Mouse (Mus musculus) neural tube, embryonic 11.5 days (tissue): ENCODE results near the gene Hormad2. TPM values are rescaled to one million over a fixed set of nuclear protein-coding genes. Genes with fewer than 3 reads are reported as not detected.

Experiments used
- ATAC-seq: fragments of 200-750 bp; cut with Nextera tagmentation; 2 replicates; pipeline ENCODE4 v1.8.0; 2017; ENCODE audit warnings: moderate number of reproducible peaks, mild to moderate bottlenecking, moderate TSS enrichment, moderate library complexity; ENCODE audit not compliant: insufficient read depth, low FRiP score, low TSS enrichment
- DNase-seq: peaks from one replicate; pipeline ENCODE4 v3.0.0-alpha.2; 2015; ENCODE audit warnings: low spot score
- H3K27ac ChIP-seq: fragments of 300-500 bp; sonication (generic); 2 replicates; pipeline ENCODE4 v1.5.1; 2014; ENCODE audit warnings: low read depth, mild to moderate bottlenecking, low read length
- H3K27me3 ChIP-seq: fragments of 300-500 bp; sonication (generic); 2 replicates; pipeline ENCODE4 v1.6.1; 2014; ENCODE audit warnings: mild to moderate bottlenecking, low read length, mixed read lengths; ENCODE audit not compliant: control insufficient read depth, insufficient read depth
- H3K36me3 ChIP-seq: fragments of 300-500 bp; sonication (generic); 2 replicates; pipeline ENCODE4 v1.6.1; 2014; ENCODE audit warnings: mild to moderate bottlenecking, low read length, moderate library complexity, mixed read lengths; ENCODE audit not compliant: control insufficient read depth, insufficient read depth
- H3K4me1 ChIP-seq: fragments of 300-500 bp; sonication (generic); 2 replicates; pipeline ENCODE4 v1.6.1; 2014; ENCODE audit warnings: low read length, mixed read lengths; ENCODE audit not compliant: control insufficient read depth, insufficient read depth
- H3K4me2 ChIP-seq: fragments of 300-500 bp; sonication (generic); 2 replicates; pipeline ENCODE4 v1.6.1; 2014; ENCODE audit warnings: low read depth, mild to moderate bottlenecking, moderate library complexity
- H3K4me3 ChIP-seq: fragments of 300-500 bp; sonication (generic); 2 replicates; pipeline ENCODE4 v1.5.1; 2014; ENCODE audit warnings: low read depth, low read length
- H3K9ac ChIP-seq: fragments of 300-500 bp; sonication (generic); 2 replicates; pipeline ENCODE4 v1.6.1; 2014; ENCODE audit warnings: mild to moderate bottlenecking, low read length
- H3K9me3 ChIP-seq: fragments of 300-500 bp; sonication (generic); 2 replicates; pipeline ENCODE4 v1.6.1; 2016; ENCODE audit warnings: low read length; ENCODE audit not compliant: control insufficient read depth
- WGBS: fragments of 180-500 bp; shearing (Covaris S2); extraction: QIAGEN DNeasy Blood & Tissue Kit; methylation state at CpG from one replicate; pipeline ENCODE4 v1.1.7; 2014; 5-methylcytosine and 5-hydroxymethylcytosine counted together
- polyA plus RNA-seq: library from polyadenylated mRNA; unstranded; fragments of >200 nt; fragmentation: Nextera tagmentation; extraction: Ambion mirVana; gene quantifications from 2 replicates; pipeline ENCODE4 v1.2.1, GENCODE M21; 2014

Gene Hormad2
- polyA plus RNA-seq, 1 experiment from 2014 or later: 0.12 TPM

DNA sequence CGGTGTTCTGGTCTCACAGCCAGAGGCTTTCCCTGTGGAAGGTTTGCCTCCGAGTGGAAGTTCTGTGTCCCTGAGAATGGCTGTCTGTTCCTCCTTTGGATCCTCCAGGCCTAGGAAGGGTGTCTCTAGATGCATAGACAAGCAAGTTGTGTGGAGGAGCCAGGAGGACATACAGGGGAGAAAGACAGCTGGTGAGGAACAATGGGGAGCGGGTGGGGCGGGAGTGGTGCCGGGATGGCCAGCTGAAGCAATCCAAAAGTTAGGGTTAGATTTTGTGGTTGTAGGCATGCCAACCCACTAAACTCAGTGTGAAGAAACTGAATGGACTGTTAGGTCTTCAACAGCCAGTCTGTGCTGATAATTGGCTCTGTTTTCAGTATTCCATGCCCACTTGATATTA lies 30.8 kb upstream of the Hormad2 start:
- Histone ChIP-seq H3K9ac (no peak overlapping the region), H3K9me3 (no peaks in the 10 kb centered on the region), H3K4me1 (peaks cover 7% of the 10 kb centered on the region; the same call in 1 of the 2 replicates), H3K27me3 (no peaks in the 10 kb centered on the region), H3K4me2 (no peak overlapping the region), H3K36me3 (no peaks in the 10 kb centered on the region), H3K4me3 (no peak overlapping the region), H3K27ac (no peak overlapping the region)
- DNase-seq (no peak), ATAC-seq (no peak)
- 74% methylated on average over 5 of the region's 5 CpGs for WGBS

DNA sequence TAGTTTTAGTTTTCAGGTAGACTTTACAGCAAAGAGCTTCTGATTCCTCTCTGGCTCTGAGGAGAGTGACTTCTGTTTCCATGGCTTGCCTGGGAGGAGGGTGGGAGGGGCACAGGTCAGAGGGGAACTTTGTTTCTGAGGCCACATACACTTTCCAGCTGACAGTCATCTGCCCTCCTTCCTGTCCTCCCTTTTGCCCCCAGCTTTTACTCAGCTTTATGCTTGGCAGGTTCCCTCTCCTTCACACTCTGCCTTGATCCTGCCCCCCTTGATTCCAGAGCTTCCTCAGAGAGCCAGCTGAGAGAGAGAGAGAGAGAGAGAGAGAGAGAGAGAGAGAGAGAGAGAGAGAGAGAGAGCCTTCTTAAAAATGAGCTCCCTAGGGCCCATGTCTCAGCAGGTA lies 30.3 kb upstream of the Hormad2 start:
- H3K4me3 ChIP-seq: no peak overlapping the region
- no peaks in the 10 kb centered on the region for H3K36me3 ChIP-seq
- no peaks in the 10 kb centered on the region for H3K27me3 ChIP-seq
- no peak overlapping the region for H3K27ac ChIP-seq
- H3K9ac ChIP-seq: no peak overlapping the region
- H3K4me1 ChIP-seq: peaks cover 7% of the 10 kb centered on the region; the same call in 1 of the 2 replicates
- no peak overlapping the region for H3K4me2 ChIP-seq
- H3K9me3 ChIP-seq: no peaks in the 10 kb centered on the region
- ATAC-seq (no peak), DNase-seq (no peak)

DNA sequence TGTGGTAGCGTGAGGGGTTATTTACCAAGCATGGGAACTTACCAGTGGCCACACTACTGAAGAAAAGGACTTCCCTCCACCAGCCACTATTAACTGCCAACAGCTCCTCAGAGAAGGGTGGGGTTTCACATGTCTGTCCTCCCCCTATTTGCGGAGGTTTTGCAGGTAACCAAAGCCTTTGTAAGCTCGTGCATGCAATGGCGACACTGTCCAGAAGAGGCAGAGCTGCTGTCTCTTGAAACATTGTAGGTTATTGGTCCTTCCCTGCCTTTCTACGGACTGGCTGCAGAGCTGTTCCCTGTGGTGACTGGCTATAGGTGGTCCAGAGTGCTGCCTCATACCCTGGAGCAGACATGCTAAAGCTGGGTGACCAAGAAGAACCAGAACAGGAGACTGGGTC lies 28.2 kb upstream of the Hormad2 start:
- no peak overlapping the region for H3K27ac ChIP-seq
- H3K27me3 ChIP-seq: no peaks in the 10 kb centered on the region
- ATAC-seq (no peak), DNase-seq (no peak)
- H3K4me1 ChIP-seq: peaks cover 7% of the 10 kb centered on the region; the same call in 1 of the 2 replicates
- H3K9me3 ChIP-seq: no peaks in the 10 kb centered on the region
- no peaks in the 10 kb centered on the region for H3K36me3 ChIP-seq
- WGBS: 61% methylated on average over 5 of the region's 5 CpGs
- no peak overlapping the region for H3K4me3 ChIP-seq
- no peak overlapping the region for H3K4me2 ChIP-seq
- H3K9ac ChIP-seq: no peak overlapping the region

DNA sequence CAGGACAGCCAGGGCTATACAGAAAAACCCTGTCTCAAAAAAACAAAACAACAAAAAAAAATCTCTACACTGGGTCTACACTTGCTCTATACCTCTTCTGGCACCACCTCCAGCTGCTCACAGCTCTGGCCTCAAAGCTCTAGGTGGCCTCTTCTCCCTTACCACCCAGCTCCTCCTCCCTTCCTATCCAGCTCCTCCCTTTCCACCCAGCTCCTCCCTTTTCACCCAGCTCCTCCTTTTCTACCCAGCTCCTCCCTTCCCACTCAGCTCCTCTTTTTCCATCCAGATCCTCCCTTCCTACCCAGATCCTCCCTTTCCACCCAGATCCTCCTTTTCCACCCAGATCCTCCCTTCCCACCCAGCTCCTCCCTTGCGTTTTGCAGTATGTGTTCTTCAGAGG lies 26.5 kb upstream of the Hormad2 start:
- ATAC-seq (no peak), DNase-seq (no peak)
- no peaks in the 10 kb centered on the region for H3K27me3 ChIP-seq
- H3K4me3 ChIP-seq: no peak overlapping the region
- no peaks in the 10 kb centered on the region for H3K9me3 ChIP-seq
- H3K4me1 ChIP-seq: peaks cover 2% of the 10 kb centered on the region; the same call in 1 of the 2 replicates
- WGBS: 94% methylated on average over 1 of the region's 1 CpGs
- no peaks in the 10 kb centered on the region for H3K36me3 ChIP-seq
- no peak overlapping the region for H3K4me2 ChIP-seq
- H3K27ac ChIP-seq: no peak overlapping the region
- no peak overlapping the region for H3K9ac ChIP-seq

DNA sequence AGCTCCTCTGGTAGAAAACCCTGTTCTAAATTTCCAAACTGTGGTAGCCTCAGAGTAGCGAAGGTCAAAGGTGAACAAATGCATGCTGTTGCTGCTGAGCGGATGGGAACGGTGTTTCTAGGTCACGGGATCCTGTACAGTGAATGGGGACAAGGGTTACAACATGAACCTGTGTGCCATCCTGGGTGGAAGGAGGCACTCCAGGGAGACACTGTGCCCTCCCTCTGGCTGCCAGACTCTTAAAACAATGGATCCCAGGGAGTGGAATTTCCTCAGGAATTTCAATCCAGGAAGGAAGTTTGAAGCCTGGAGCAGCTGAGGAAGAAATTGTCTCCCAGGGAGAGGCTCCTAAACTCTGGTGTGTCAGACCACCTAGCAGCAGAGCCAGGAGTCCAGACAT lies 25.3 kb upstream of the Hormad2 start:
- no peak overlapping the region for H3K27ac ChIP-seq
- no peaks in the 10 kb centered on the region for H3K9me3 ChIP-seq
- no peak overlapping the region for H3K4me3 ChIP-seq
- DNase-seq (no peak), ATAC-seq (no peak)
- no peak overlapping the region for H3K9ac ChIP-seq
- no peaks in the 10 kb centered on the region for H3K36me3 ChIP-seq
- no peak overlapping the region for H3K4me2 ChIP-seq
- H3K4me1 ChIP-seq: no peaks in the 10 kb centered on the region
- H3K27me3 ChIP-seq: no peaks in the 10 kb centered on the region
- 72% methylated on average over 4 of the region's 4 CpGs for WGBS

DNA sequence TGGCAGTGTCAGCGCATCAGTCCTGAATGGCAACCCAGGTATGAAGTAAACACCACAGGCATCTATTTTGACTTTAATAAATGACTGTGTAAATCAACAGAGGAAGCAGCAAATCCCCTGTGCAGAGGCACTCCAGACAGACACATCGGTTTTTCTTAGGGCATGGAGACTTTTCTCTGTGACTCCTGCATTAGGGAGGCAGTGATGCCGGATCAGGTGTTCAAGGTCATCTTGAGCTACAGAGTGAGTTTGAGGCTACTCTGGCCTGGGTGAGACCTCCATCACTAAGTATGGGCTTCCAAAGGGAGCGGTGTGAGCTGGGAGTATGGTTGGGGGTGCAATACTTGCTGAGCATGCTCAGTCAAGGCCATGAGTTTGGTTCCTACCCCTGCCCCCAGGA lies 23.7 kb upstream of the Hormad2 start:
- H3K9me3 ChIP-seq: no peaks in the 10 kb centered on the region
- no peaks in the 10 kb centered on the region for H3K4me1 ChIP-seq
- no peak overlapping the region for H3K4me3 ChIP-seq
- H3K9ac ChIP-seq: no peak overlapping the region
- no peaks in the 10 kb centered on the region for H3K27me3 ChIP-seq
- H3K4me2 ChIP-seq: no peak overlapping the region
- H3K27ac ChIP-seq: no peak overlapping the region
- DNase-seq: no peak
- no peaks in the 10 kb centered on the region for H3K36me3 ChIP-seq
- 94% methylated on average over 4 of the region's 4 CpGs for WGBS
- no peak for ATAC-seq

DNA sequence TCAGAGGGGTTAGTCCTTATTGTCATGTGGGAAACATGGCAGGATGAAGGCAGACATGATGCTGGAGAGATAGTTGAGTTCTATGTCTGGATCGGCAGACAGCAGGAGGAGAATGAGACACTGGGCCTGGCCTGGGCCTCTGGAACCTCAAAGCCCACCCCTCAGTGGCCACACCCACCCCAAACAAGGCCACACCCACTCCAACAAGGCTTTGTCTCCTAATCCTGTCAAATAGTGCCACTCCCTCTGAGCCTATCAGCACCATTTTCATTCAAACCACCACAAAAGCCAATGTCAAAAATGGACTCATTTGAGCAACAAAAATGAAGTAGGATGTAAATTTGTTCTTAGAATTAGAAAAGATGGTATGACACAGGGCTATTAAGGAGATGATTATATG lies 23.3 kb upstream of the Hormad2 start:
- DNase-seq (no peak), ATAC-seq (no peak)
- Histone ChIP-seq H3K9me3 (no peaks in the 10 kb centered on the region), H3K4me1 (no peaks in the 10 kb centered on the region), H3K27ac (no peak overlapping the region), H3K27me3 (no peaks in the 10 kb centered on the region), H3K4me3 (no peak overlapping the region), H3K9ac (no peak overlapping the region), H3K4me2 (no peak overlapping the region), H3K36me3 (no peaks in the 10 kb centered on the region)
- 95% methylated on average over 1 of the region's 1 CpGs for WGBS

DNA sequence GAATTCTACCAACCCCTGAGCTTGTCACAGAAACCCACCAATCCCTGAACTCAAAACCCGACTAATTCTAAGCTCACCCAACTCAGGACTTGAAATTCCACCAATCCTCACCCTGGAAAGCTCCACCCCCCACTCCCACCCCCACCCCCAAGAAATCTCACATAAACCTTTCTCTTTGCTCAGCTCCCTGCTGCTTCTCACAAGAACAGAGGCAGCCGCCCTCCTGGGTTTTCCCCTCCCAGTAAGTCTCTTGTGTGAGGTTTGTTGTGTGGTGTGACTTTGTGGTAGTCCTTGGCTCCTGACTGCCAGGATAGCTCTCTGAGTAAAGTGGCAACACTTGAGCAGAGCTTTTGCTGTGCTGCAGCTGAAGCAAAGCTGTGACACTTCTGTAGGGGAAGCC lies 22.0 kb upstream of the Hormad2 start:
- Histone ChIP-seq H3K4me3 (no peak overlapping the region), H3K27ac (no peak overlapping the region), H3K27me3 (no peaks in the 10 kb centered on the region), H3K4me1 (no peaks in the 10 kb centered on the region), H3K9me3 (no peaks in the 10 kb centered on the region), H3K9ac (no peak overlapping the region), H3K4me2 (no peak overlapping the region), H3K36me3 (no peaks in the 10 kb centered on the region)
- no peak for DNase-seq
- 39% methylated on average over 2 of the region's 2 CpGs for WGBS
- no peak for ATAC-seq

DNA sequence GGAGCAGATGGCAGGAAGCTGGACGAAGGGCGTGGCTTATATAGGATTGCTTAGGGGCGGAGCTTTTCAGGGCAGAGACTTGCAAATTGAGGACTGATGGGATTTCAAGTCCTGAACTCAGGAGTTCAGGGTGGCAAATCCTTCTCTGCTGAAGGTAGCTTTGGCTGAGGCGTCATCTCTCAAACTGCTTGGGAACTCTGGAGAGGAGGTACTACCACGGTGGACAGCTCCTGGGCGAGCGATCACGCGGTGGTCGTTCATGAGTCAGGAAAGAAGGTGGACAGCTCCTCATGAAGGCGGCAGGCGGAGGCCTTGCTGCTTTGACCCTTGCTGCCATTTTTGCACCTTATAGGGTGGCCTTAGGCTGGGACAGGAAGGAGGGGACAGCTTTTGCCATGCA lies 20.2 kb upstream of the Hormad2 start:
- Histone ChIP-seq H3K27ac (no peak overlapping the region), H3K4me2 (no peak overlapping the region), H3K4me1 (no peaks in the 10 kb centered on the region), H3K36me3 (no peaks in the 10 kb centered on the region), H3K9me3 (no peaks in the 10 kb centered on the region), H3K9ac (no peak overlapping the region), H3K4me3 (no peak overlapping the region), H3K27me3 (no peaks in the 10 kb centered on the region)
- WGBS: 33% methylated on average over 12 of the region's 12 CpGs
- no peak for DNase-seq
- no peak for ATAC-seq
